Mouse (Mus musculus) urinary bladder, postnatal 36 days (tissue): ENCODE results near the gene Tssc4.

Experiments
- DNase-seq, 2 experiments: peaks; one replicate each; pipeline ENCODE4 v3.0.0; 2022; ENCODE audit warnings: low spot score in 2 of 2, mixed read lengths in 1 of 2

The Tssc4 gene

DNA sequence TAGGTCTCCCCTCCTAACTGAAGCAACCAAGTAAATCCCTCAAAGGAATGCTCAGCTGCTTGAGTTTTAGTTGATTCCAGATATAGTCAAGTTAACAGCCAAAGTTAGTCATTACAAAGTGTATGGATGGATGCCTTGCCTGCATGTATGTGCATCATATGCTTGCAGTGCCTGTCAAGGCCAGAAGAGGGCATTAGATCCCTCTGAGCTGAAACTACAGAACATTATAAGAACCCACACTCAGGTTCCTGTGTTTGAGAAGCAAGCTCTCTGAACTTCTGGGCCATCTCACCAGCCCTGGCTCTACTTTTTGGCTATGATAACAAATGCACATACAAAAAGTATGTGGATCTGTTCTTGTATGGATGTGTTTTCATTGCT is 24.2 kb upstream of the Tssc4 start:
- DNase-seq = no peak

DNA sequence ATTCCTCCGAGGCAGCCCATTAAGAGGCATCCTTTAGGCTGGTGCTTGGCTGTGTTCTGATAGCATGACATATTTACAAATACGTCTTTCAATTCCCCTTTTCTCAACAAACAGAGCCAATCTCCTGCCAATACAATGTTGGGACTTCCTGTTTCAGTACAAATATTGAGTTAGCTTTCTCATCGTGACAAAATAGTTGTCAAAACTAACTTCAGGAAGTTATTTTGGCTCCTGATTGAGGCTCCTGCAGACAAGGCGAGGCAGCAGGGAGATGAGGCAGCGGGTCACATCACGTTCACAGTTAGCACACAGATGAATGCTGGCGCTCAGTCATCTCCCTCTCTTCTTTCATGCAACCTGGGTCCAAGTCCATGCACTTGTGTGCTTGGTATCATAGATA is 22.7 kb upstream of the Tssc4 start:
- no peak for DNase-seq

DNA sequence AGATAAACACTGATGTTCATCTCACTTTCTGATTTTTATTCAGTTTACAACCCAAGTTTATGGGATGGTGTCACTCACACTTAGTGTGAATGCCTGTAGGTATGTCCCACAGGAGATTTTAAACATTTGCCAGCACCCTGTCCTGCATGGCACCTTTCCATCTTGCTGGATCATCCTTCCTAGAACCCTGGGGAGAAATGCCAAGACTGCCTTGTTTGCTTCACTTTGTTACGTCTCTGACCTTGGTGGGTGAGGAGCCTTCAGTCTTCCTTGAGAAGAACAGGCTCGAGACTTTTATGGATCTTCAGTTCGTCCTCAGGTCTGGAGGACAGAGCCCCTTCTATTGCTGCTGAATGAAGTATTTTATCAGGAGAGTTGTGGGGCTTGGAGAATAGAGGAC is 19.7 kb upstream of the Tssc4 start:
- no peak for DNase-seq

DNA sequence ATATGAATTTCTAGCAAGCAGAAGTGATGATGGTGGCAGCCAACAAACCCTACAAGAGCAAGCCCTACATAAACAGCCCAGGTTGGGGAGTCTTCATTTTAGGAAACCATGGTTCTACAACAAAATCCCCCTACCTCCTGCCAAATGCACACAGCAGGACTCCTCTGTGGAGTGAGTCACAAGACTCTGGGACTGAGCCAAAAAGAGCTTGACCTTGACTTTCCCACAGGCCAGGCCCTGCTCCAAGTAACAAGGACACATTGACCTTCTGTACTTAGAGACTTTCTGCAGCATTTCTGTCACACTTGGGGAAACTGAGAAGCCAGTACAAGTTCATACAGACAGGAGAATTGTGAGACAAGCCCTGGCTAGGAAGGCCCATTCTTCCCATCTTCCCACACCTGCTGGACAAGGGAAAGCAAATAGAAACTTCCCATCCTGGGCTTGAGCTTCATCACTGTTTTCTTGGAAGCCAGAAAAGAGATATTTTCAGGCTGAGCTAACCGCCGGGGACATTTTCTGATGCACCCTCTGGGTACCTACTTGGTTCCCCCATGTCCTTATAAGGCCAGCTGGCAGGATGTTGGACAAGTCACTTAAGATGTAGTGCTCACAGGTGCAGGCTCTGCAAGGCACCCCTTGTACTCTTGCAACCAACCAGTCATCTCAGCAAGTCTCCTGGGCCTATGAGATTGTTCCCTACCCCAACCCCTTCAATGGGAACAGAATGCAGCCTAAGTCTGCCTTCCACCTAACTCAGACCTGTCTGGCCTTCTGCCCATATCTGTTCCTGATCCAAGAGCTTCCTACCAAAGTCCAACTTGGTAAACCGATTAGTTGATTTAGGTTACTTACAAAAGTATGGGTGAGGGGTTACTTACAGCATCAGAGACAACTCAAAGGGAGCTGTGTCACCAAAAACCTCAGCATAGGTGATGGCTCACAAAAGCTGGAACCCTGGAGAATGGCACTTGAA is 18.9 kb upstream of the Tssc4 start:
- no peak for DNase-seq

DNA sequence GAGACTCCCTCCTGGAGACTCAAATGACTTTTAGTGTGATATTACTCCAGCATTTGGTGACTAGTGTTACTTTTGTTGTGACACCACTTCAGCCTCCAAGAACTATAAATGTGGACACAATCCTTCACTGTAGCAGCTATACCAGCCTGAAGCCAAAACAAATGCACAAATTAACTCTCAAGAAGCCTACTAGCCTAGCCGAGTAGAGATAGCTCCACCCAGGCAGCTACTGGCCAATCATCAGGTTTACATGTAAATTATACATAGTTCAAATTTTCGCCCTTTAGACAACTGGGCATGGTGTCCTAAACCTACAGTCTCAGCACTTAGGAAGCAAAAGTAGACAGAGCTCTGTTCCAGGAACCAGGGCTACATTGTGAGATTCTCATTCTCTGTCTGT is 17.7 kb upstream of the Tssc4 start:
- DNase-seq = no peak

DNA sequence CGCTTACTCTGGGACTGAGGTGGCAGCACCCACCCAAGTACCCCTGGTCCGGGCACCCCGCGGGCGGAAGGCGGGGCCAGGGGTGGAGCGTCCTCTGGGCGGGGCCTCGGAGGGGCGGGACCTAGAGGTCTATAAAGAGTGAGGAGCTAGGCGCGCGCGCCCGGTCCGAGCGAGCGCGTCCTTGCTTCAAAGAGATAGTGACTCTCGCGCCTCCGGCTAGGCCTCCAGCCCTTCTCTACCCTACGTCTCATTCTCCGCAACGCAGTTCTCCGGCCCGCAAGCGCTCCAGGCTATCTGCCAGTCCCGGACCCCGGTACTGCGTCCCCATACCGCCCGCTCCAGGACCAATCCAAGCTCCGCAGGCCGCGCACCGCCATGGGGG is 16.4 kb upstream of the Tssc4 start, which contains the start of gene Cd81:
TSS of gene Cd81 (plus strand) at position 114 of the 382 bp plus-strand sequence.
- peak; percentile 82 to 88 for DNase-seq

DNA sequence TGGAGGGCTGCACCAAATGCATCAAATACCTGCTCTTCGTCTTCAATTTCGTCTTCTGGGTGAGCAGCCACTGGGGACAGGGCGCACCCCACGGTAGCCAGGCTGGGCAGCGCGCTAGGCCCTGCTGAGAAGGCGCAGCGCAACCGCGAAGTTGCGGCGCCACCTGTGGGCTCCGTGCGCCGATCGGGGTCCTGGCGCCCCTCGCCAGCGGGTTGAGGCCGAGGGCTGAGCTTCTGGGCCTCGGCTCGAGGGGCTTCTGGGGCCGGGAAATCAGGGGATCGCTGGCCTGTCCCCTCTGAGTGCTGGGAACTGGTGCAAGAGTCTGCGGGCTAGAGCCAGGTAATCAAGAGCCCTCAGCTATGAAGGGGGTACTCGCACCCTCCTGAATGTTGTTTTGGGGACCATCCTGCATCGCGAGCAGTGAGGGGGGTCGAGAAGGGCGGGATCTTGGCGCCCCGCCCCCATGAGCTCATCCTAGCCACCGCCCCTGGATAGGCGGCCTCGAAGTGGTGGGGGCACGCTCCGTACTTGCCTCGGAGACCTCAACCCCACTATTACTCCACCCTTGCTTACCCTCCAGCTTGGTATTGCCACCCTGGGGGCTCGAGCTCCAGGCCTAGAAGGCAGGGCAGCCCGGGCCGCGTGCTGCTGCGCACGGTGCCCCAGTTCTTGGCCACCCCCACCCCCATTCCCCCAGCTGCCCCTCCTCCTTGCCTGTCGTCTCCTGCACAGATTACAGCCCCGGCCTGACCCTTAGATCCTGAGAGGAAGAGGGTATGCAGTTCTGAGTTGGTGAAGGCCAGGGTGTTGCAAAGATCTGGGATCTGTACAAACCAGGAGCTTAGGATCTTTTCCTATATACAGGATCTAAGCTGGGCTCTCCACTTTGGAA is 15.8 kb upstream of the Tssc4 start:
- peak; percentile 55 to 69 for DNase-seq

DNA sequence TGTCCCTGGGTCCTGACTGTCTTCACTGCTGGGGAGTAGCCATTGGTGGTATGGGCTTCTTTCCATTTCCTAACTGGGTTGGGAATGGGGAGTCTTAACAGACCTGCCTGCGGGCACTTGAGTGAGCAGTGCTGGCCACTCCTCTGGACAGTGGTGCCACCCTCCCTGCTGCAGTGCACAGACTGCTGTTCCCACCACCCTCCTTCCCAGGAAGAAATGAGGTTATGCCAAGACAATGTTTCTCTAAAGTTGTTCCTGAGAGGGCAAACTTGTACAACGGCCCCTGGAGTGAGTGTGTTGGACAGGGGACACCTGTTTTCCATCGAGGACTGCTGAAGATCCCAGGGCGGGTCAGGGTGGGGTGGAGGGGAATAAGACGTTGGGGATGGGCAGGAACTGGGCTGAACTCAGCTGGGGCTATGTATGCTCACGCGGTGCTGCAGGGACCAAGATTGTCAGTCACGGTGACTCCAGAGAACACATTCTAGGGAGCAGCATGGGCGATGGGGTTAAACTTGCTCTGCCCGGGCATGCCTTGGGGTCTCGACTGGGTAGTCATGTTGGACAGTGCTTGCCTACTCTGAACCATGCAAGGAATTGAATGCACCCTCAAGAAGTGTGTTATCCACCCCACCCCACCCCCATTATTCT is 15.0 kb upstream of the Tssc4 start:
- DNase-seq = no peak

DNA sequence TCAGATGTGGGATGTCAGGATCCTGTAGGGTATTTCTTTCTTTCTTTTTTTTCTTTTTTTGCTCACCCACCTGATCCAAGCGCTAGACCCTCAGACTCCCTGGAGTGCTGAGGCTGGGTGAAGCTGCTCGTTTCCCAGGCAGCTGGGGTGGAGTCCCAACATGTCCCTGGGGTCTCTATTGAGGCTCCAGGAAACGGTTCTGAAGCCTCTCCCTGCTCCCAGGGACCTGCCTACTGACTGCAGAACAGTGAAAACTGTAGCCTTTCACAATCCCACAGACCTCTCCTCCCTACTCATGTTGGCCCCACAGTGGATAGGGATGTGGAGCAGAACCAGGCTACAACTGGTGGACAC is 14.5 kb upstream of the Tssc4 start:
- DNase-seq = no peak

DNA sequence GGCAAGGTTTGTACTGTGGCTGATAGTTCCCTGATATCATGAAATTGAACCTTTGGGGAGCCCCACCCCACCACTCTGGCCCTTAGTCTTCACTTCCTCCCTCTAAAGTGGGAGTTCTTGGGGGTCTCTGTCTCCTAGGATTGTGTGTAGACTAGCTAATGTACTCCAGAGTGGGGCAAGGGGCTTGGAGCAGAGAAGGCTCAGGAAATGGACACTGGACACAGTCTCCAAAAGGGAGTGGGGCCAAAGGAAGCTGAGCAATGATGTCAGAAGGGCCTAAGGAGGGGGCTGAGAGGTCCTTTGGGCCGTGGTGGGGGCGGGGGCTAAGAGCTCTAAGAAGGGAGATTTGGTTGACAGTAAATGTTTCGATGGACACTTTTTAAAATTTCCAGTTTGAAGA is 14.0 kb upstream of the Tssc4 start:
- DNase-seq = no peak

DNA sequence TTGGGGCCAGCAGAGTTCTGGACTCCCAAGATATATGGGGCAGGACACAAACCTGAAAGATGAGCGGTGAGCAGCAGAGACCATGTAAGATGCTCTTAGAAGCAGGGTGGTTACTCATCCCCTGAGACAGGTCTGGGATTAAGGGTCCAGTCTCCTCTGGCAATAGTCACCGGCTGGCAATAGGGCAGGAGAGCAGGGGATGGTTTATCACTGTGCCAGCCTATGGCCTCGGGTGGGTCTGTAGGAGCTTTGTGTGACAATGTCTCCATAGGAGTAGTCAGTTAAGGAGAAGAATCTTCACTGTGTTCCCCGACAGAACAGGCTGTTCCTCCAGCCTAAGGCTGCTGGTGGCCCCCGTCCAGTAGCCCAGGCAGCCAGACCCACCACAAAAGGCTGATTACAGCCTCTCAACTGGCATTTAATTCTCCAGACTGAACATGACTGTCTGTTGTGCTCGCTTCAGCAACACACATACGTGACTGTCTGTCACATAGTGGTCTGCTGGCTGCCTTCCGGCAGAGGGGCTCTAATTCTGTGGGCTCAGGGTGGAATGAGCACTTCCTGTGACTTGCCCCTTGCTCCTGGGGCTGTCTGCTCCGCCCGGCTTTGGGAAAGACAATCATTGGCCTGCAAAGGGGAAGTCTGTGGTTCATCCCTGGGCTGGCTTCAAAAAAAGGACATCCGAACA is 13.4 kb upstream of the Tssc4 start:
- no peak for DNase-seq

DNA sequence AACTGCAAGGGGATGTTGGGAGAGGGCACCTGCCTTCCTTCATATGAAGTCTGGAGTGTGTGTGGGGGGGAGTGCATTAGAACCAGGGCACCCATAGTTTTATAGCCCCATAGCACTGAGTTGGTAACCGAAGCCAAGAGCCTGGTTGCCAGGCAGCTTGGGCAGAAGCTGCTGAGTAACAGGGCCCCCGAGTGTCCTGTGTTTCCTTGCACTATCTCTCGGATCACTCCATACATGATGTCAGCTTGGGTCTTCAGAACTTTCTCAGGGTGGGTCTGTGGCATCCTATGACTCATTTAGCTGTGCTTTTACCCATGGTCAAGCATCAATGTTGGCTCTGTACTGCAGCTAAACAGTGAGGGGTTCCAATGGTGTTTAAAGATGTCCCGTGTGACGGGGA is 12.0 kb upstream of the Tssc4 start:
- DNase-seq = no peak

DNA sequence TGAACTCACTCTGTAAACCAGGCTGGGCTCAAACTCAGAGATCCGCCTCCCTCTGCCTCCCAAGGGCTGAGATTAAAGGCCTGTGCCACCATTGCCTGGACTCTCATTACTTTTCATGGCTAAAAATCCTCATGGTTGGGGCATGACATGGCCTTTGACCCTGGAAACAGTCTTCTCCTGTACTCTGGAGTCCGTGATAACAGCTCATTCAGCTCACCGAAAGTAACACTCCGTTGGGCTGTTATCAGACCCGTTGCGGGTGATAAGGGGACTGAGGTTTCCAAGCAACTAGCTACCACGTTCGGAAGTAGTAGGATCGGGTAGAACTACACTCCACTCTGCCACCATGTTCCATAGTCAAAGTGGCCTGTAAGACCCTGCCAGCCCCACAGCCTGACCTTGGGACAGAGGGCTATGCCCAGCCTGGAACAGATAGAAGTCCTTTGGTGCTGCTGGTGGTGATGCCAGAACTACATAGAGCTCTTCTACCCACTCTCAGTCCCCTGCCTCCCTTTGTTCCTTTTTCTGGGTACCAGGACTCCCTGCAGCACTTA is 11.3 kb upstream of the Tssc4 start:
- DNase-seq = no peak

DNA sequence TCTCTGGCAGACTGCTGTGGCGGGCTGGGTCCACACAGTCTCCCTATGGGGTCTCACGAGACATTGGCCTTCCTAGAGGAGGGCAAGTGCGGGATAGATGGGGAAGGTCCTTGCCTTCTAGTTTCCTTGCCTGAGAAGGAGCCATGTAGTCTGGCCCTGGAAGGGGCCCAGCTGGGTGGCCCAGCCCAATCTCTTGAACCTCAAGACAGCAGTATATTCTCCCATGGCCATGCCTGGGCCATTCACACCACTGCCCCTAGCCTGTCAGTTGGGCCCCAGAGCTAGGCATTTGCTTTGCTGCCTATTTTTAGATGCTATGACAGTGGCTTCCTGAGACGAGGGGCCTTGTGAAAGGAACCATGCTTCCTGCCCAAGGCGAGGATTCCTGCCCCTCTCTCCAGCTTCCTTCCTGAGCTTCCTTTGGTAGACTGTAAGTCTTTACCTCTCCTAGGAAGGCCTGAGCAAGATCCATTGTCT is 10.8 kb upstream of the Tssc4 start:
- DNase-seq = no peak

DNA sequence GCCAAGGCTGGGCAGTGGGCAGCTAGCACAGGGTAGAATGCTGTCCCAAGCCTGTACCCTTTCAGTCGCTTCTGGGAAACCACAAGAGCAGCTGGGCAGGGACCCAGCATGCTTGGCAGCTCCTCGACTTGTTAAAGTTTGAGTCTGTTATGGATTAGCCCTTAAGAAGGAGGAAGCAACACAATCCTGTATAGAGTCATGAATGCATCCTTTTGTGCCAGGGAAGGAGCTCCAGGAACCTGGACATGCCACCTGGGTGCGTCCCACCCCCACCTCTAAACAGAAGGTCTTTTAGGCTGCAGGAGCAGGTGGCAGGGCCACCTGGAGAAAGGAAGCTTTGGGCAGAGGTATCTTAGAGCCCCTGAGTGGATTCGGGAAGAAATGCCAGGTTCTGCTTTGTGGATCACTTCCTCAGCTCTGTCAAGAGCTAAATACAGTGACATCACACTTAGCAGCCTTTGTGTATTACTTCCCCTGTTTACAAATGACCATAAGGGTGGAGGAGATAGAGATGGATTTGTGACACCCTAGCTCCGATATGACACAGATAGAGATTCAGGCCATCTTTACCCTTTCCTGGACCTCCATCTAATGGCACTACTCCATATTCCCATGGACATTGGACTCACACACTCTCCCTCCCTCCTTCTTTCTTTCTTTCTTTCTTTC is 9.7 kb upstream of the Tssc4 start:
- DNase-seq = no peak

DNA sequence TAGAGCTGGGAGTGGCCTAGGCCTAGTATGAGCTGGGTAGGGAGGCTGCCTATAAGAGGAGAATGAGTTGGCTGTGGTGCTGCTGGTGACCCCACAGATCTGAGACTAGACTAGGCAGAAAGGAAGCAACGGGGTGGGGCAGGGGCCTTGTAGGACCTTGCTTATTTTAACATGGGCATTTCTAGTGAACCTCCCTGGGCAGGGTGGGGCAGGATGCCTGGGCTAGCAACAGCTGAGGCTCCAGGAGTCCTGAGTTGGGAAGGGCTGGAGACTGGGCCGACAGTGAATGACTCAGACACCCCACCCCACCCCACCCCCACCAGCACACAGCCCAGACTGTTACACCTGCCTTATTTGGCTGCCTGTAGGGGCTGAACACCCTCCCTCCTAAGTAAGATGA is 6.3 kb upstream of the Tssc4 start:
- no peak for DNase-seq

DNA sequence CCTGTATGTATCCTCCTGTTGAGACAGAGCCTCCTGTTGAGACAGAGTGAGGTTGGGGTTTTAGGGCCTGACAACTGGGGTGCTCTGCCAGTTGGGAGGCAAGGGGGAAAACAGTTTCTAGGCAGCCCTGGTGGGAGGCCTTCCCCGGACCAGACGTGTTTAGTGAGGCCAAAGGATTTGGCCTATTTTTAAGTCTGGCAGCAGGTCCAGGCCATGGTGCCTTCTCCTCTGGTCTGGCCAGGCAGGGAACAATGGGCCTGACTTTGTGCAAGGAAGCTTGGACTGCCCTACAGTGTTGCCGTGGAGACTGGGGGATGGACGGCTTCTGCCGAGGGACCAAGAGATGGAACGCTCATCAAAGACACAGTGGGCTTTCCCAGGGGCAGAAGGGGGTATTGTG is 4.8 kb upstream of the Tssc4 start:
- DNase-seq = no peak

DNA sequence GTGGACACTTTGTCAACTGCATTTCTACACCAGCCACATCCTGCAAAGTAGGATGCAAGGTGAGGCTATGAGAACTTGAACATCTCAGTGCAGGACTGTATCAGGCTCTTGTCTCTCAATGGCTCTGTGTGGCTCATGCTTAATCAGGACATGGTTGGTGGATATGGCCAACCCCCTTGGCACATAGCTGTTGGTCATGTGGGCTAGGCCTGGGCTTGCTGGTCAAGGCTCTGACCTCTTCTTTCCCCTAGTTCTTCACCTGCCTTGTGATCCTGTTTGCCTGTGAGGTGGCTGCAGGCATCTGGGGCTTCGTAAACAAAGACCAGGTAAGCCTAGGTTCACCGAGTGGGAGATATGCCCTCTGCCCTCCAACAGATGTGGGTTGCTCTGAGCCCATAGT is 3.4 kb upstream of the Tssc4 start:
- no peak for DNase-seq

DNA sequence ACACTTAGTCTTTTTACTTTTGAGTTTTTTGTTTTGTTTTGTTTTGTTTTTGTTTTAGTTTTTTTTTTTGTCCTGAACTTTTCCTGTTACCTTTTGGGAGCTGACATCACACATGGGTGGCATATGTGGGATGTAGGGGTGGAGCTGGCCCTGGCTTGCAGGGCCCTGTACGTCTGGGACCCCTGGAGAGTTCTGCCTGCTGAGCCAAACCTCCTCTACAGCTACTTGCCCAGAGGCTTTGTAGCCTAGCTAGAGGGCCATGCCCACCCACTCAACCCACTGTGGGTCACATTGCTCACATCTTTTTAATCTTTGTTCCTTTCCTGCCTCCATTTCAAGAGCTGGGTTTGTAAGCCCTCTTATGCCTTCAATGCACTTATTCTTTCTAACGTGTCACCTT is 1.6 kb upstream of the Tssc4 start:
- no peak for DNase-seq

DNA sequence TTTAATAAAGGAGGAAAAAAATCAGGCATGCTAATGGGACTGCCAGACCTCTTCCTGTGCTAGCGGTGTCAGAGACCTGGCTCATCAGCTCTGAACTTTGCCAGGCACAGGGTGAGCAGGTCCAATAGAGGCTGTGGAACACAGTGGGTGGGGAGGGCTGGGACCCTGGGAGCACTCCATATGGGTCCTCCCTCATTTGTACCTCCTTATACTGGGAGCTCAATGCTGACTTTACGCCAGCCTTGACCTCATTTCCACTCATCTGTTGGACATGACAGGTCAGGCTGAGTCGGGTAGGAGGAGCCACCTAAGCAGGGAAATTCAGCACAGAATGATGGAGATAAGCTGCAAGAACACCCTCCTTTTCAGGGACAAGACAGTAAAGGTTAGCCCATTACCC is 1.2 kb upstream of the Tssc4 start:
- no peak for DNase-seq
